Mouse (Mus musculus) liver, adult 2 months (tissue): ENCODE measurements around the gene Dnmt3b. TPM values are rescaled to one million over a fixed set of nuclear protein-coding genes. Genes with fewer than 3 reads are reported as not detected.
"Not testable (repeated sequence)": the region's sequence is repeated elsewhere in the genome, so short reads cannot be mapped to it uniquely, and the experiment has no call there.

ENCODE experiments used
- DNase-seq: peaks from one replicate; pipeline ENCODE4 v3.0.0-alpha.2; 2011; ENCODE audit warnings: low read depth, low spot score; ENCODE audit errors: extremely low read depth
- H3K27ac ChIP-seq: fragments of 200-500 bp; replicated peaks from 2 replicates; pipeline ENCODE4 v1.5.1; 2012; ENCODE audit warnings: low read depth, mild to moderate bottlenecking, control low read depth, inconsistent platforms, low read length; ENCODE audit not compliant: insufficient read depth
- H3K27me3 ChIP-seq: fragments of 200-500 bp; 2 replicates; pipeline ENCODE4 v1.6.1; 2012; ENCODE audit warnings: mild to moderate bottlenecking, moderate library complexity, low read length, inconsistent platforms; ENCODE audit not compliant: control insufficient read depth, insufficient read depth
- H3K36me3 ChIP-seq: fragments of 200-500 bp; 2 replicates; pipeline ENCODE4 v1.6.1; 2012; ENCODE audit warnings: low read length, inconsistent platforms; ENCODE audit not compliant: control insufficient read depth, insufficient read depth
- H3K4me1 ChIP-seq: fragments of 200-500 bp; 2 replicates; pipeline ENCODE4 v1.6.1; 2011; ENCODE audit warnings: low read length; ENCODE audit not compliant: control insufficient read depth, insufficient read depth
- H3K4me3 ChIP-seq: fragments of 200-500 bp; 2 replicates; pipeline ENCODE4 v1.5.1; 2011; ENCODE audit warnings: low read depth, mild to moderate bottlenecking, control low read depth, low read length, moderate library complexity; ENCODE audit not compliant: insufficient read depth
- H3K79me2 ChIP-seq: fragments of 200-500 bp; 2 replicates; pipeline ENCODE4 v1.6.1; 2012; ENCODE audit warnings: inconsistent platforms, mild to moderate bottlenecking, low read length, moderate library complexity; ENCODE audit not compliant: control insufficient read depth, insufficient read depth
- H3K9ac ChIP-seq: fragments of 200-500 bp; 2 replicates; pipeline ENCODE4 v1.6.1; 2012; ENCODE audit warnings: low read depth, mild to moderate bottlenecking, control low read depth, inconsistent platforms, low read length
- CTCF ChIP-seq: fragments of 200-500 bp; IDR thresholded peaks from 2 replicates; pipeline ENCODE4 v1.5.1; 2011; ENCODE audit warnings: low read depth, low read length, control low read depth
- POLR2A ChIP-seq: fragments of 200-500 bp; IDR thresholded peaks from 2 replicates; pipeline ENCODE4 v1.6.1; 2011; ENCODE audit warnings: low read length, control low read depth; ENCODE audit not compliant: insufficient read depth; ENCODE audit errors: extremely low read depth
- WGBS: fragments of 180-500 bp; shearing (Covaris S2); methylation state at CpG from one replicate; pipeline ENCODE4 v1.1.7; 2018; 5-methylcytosine and 5-hydroxymethylcytosine counted together
- polyA plus RNA-seq: library from polyadenylated mRNA; depleted of rRNA; stranded (reverse); fragments of >200 nt; gene quantifications from 2 replicates; pipeline ENCODE4 v1.2.3, GENCODE M21; 2012
- total RNA-seq: library from RNA; depleted of rRNA; stranded (reverse); fragments of >200 nt; gene quantifications from 2 replicates; pipeline ENCODE4 v1.2.3, GENCODE M21; 2014

The Dnmt3b gene
- total and polyA plus RNA-seq, 2 experiments, result 0.65 to 3.4 TPM

GRCm38 (mm10) chr2:153710701-153711330 is 61.6 kb downstream of the Dnmt3b start:
- WGBS, result 49% methylated on average over 8 of the region's 8 CpGs
- no peak overlapping the region for H3K9ac ChIP-seq
- TF ChIP-seq POLR2A, result no peak
- peak; percentile 49; the same call in 1 of the 2 replicates for TF ChIP-seq CTCF
- DNase-seq, result peak; percentile 10
- no peaks in the 10 kb centered on the region for H3K79me2 ChIP-seq
- H3K4me1 ChIP-seq, result no peaks in the 10 kb centered on the region
- H3K27me3 ChIP-seq, result no peaks in the 10 kb centered on the region
- no peak overlapping the region for H3K27ac ChIP-seq
- H3K4me3 ChIP-seq, result no peak overlapping the region
- H3K36me3 ChIP-seq, result no peaks in the 10 kb centered on the region

GRCm38 (mm10) chr2:153712646-153713091 is 63.4 kb downstream of the Dnmt3b start:
- H3K27ac ChIP-seq, result no peak overlapping the region
- no peak overlapping the region for H3K9ac ChIP-seq
- no peaks in the 10 kb centered on the region for H3K79me2 ChIP-seq
- no peak overlapping the region for H3K4me3 ChIP-seq
- no peak for TF ChIP-seq POLR2A
- TF ChIP-seq CTCF, result no peak
- no peak for DNase-seq
- H3K36me3 ChIP-seq, result no peaks in the 10 kb centered on the region
- H3K27me3 ChIP-seq, result no peaks in the 10 kb centered on the region
- WGBS, result 80% methylated on average over 3 of the region's 3 CpGs
- H3K4me1 ChIP-seq, result no peaks in the 10 kb centered on the region

GRCm38 (mm10) chr2:153713227-153713626 is 64.0 kb downstream of the Dnmt3b start:
- no peaks in the 10 kb centered on the region for H3K79me2 ChIP-seq
- H3K27ac ChIP-seq, result no peak overlapping the region
- no peaks in the 10 kb centered on the region for H3K27me3 ChIP-seq
- H3K4me3 ChIP-seq, result no peak overlapping the region
- H3K4me1 ChIP-seq, result no peaks in the 10 kb centered on the region
- H3K9ac ChIP-seq, result no peak overlapping the region
- H3K36me3 ChIP-seq, result no peaks in the 10 kb centered on the region
- TF ChIP-seq CTCF (no peak), POLR2A (no peak)
- 31% methylated on average over 4 of the region's 4 CpGs for WGBS
- peak; percentile 23 for DNase-seq

GRCm38 (mm10) chr2:153717861-153718260 is 68.6 kb downstream of the Dnmt3b start:
- H3K27ac ChIP-seq, H3K4me3 ChIP-seq, H3K27me3 ChIP-seq, H3K36me3 ChIP-seq, H3K79me2 ChIP-seq, DNase-seq, H3K9ac ChIP-seq, H3K4me1 ChIP-seq: not testable (repeated sequence)
- WGBS, result 75% methylated on average over 3 of the region's 3 CpGs

GRCm38 (mm10) chr2:153723098-153723497 is 73.8 kb downstream of the Dnmt3b start:
- Histone ChIP-seq H3K27me3 (no peaks in the 10 kb centered on the region), H3K9ac (no peak overlapping the region), H3K4me3 (no peak overlapping the region), H3K79me2 (no peaks in the 10 kb centered on the region), H3K36me3 (no peaks in the 10 kb centered on the region), H3K4me1 (no peaks in the 10 kb centered on the region), H3K27ac (no peak overlapping the region)
- TF ChIP-seq POLR2A (no peak), CTCF (no peak)
- 89% methylated on average over 1 of the region's 1 CpGs for WGBS
- no peak for DNase-seq

- Histone ChIP-seq H3K27ac (no peak overlapping the region), H3K9ac (no peak overlapping the region), H3K36me3 (no peaks in the 10 kb centered on the region), H3K4me3 (no peak overlapping the region), H3K79me2 (no peaks in the 10 kb centered on the region), H3K27me3 (no peaks in the 10 kb centered on the region), H3K4me1 (no peaks in the 10 kb centered on the region)
- TF ChIP-seq CTCF (no peak), POLR2A (no peak)
- DNase-seq, result no peak
- 84% methylated on average over 2 of the region's 2 CpGs for WGBS
Measured at GRCm38 (mm10) chr2:153724424-153724823, 75.2 kb downstream of the Dnmt3b start.
